Mouse (Mus musculus): ENCODE results near the gene Crybb3.

- no peak for TF ChIP-seq POLR2A (IDR thresholded peaks at IDR 0.05; ENCODE audit: insufficient read depth, low read depth, low read length)
- no peak for TF ChIP-seq CTCF (IDR thresholded peaks at IDR 0.05; ENCODE audit: insufficient read depth, low read depth, low read length)
Observed at GRCm38 (mm10) chr5:113100422-113100821, 19.0 kb upstream of the Crybb3 start.

Data from olfactory bulb, adult 2 months (tissue).